Mouse (Mus musculus) lung, embryonic 14.5 days (tissue): ENCODE measurements around the gene Cenpx. TPM values are rescaled to one million over a fixed set of nuclear protein-coding genes. Genes with fewer than 3 reads are reported as not detected.

Experiments used
- ATAC-seq: fragments of 200-750 bp; cut with Nextera tagmentation; 2 replicates; pipeline ENCODE4 v1.8.0; 2017; ENCODE audit warnings: mild to moderate bottlenecking, moderate TSS enrichment, moderate library complexity; ENCODE audit not compliant: insufficient read depth
- DNase-seq: peaks from one replicate; pipeline ENCODE4 v3.0.0-alpha.2; 2015
- H3K27ac ChIP-seq: fragments of 300-500 bp; sonication (generic); 2 replicates; pipeline ENCODE4 v1.5.1; 2014; ENCODE audit warnings: low read depth, mild to moderate bottlenecking, moderate library complexity
- H3K27me3 ChIP-seq: fragments of 300-500 bp; sonication (generic); 2 replicates; pipeline ENCODE4 v1.6.1; 2014; ENCODE audit warnings: low read length, control low read depth; ENCODE audit not compliant: insufficient read depth
- H3K36me3 ChIP-seq: fragments of 300-500 bp; sonication (generic); 2 replicates; pipeline ENCODE4 v1.6.1; 2014; ENCODE audit warnings: control low read depth; ENCODE audit not compliant: insufficient read depth
- H3K4me1 ChIP-seq: fragments of 300-500 bp; sonication (generic); 2 replicates; pipeline ENCODE4 v1.6.1; 2014; ENCODE audit warnings: antibody characterized with exemption, control low read depth; ENCODE audit not compliant: insufficient read depth
- H3K4me2 ChIP-seq: fragments of 300-500 bp; sonication (generic); 2 replicates; pipeline ENCODE4 v1.6.1; 2014; ENCODE audit warnings: mild to moderate bottlenecking
- H3K4me3 ChIP-seq: fragments of 300-500 bp; sonication (generic); 2 replicates; pipeline ENCODE4 v1.5.1; 2014; ENCODE audit warnings: low read depth, low read length
- H3K9ac ChIP-seq: fragments of 300-500 bp; sonication (generic); 2 replicates; pipeline ENCODE4 v1.6.1; 2014
- H3K9me3 ChIP-seq: fragments of 300-500 bp; sonication (generic); 2 replicates; pipeline ENCODE4 v1.6.1; 2016; ENCODE audit warnings: low read depth, low read length, control low read depth
- CTCF ChIP-seq: IDR thresholded peaks from 2 replicates; pipeline ENCODE4 v1.5.1; 2016; ENCODE audit warnings: antibody characterized with exemption, low read depth
- WGBS: fragments of 180-500 bp; shearing (Covaris S2); extraction: QIAGEN DNeasy Blood & Tissue Kit; methylation state at CpG from one replicate; pipeline ENCODE4 v1.1.7; 2014; 5-methylcytosine and 5-hydroxymethylcytosine counted together
- polyA plus RNA-seq: library from polyadenylated mRNA; unstranded; fragments of >200 nt; fragmentation: Nextera tagmentation; extraction: Ambion mirVana; gene quantifications from 2 replicates; pipeline ENCODE4 v1.2.1, GENCODE M21; 2014

Gene Cenpx
- polyA plus RNA-seq, 1 experiment from 2014 or later: 173 TPM

GRCm38 (mm10) chr11:120672687-120673593 is 40.6 kb downstream of the Cenpx start, which contains the start of gene Aspscr1:
TSS of gene Aspscr1 (plus strand) at chr11:120672973.
- H3K27me3 ChIP-seq: no peaks in the 10 kb centered on the region
- ATAC-seq (peak; percentile 96), DNase-seq (peak; percentile 98)
- H3K4me2 ChIP-seq: peak within 1 kb of the TSS; percentile 98
- peaks cover 11% of the 10 kb centered on the region; the same call in 1 of the 2 replicates for H3K36me3 ChIP-seq
- 0 out of 2 replicates have a peak, but pooled peaks have one; percentile 3 for TF ChIP-seq CTCF
- H3K9ac ChIP-seq: peak within 1 kb of the TSS; percentile 72
- peak within 1 kb of the TSS; percentile 70 for H3K4me3 ChIP-seq
- peak within 1 kb of the TSS; percentile 88 for H3K27ac ChIP-seq
- under 1% methylated on average over 82 of the region's 83 CpGs for WGBS
- peaks cover 7% of the 10 kb centered on the region for H3K4me1 ChIP-seq
- H3K9me3 ChIP-seq: no peaks in the 10 kb centered on the region

- H3K36me3 ChIP-seq: no peaks in the 10 kb centered on the region
- no peaks in the 10 kb centered on the region for H3K9me3 ChIP-seq
- no peak overlapping the region for H3K4me3 ChIP-seq
- no peak for DNase-seq
- WGBS: 4% methylated on average over 3 of the region's 3 CpGs
- peaks cover 13% of the 10 kb centered on the region for H3K27me3 ChIP-seq
- ATAC-seq: no peak
- H3K4me2 ChIP-seq: no peak overlapping the region
- H3K27ac ChIP-seq: no peak overlapping the region
- no peak overlapping the region for H3K9ac ChIP-seq
- TF ChIP-seq CTCF: no peak
- H3K4me1 ChIP-seq: no peaks in the 10 kb centered on the region
Observed at GRCm38 (mm10) chr11:120666617-120667016, 46.9 kb downstream of the Cenpx start.

- H3K9me3 ChIP-seq: no peaks in the 10 kb centered on the region
- no peaks in the 10 kb centered on the region for H3K36me3 ChIP-seq
- TF ChIP-seq CTCF: no peak
- 61% methylated on average over 3 of the region's 3 CpGs for WGBS
- peaks cover 25% of the 10 kb centered on the region for H3K27me3 ChIP-seq
- no peak overlapping the region for H3K4me3 ChIP-seq
- DNase-seq: peak; percentile 73
- ATAC-seq: peak; percentile 75
- no peak overlapping the region for H3K4me2 ChIP-seq
- H3K4me1 ChIP-seq: 0 out of 2 replicates have a peak, but pooled peaks cover 2% of the 10 kb centered on the region
- no peak overlapping the region for H3K27ac ChIP-seq
- H3K9ac ChIP-seq: no peak overlapping the region
Observed at GRCm38 (mm10) chr11:120665406-120665805, 48.1 kb downstream of the Cenpx start.

DNA sequence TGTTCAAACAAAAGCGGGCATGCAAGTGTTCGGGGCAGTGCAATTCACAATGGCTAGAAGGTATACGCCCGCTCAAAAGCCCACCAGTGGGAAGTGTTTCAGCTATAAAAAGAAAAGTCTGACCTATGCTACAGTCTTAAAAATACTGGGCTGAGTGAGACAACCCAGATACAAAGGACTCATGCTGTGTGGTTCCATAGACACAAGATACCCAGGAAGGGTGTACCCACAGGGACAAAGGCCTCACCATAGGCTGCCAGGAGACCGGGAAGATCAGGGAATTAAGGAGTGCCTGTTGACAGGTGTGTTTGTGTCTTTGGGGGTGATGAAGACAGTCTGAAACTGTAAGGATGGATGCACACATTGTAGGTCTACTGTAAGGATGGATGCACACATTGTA is 49.8 kb downstream of the Cenpx start:
- DNase-seq: no peak
- Histone ChIP-seq H3K4me1 (peaks cover 7% of the 10 kb centered on the region; the same call in 1 of the 2 replicates), H3K36me3 (no peaks in the 10 kb centered on the region), H3K27ac (no peak overlapping the region), H3K9me3 (no peaks in the 10 kb centered on the region), H3K4me3 (no peak overlapping the region), H3K4me2 (no peak overlapping the region), H3K9ac (no peak overlapping the region), H3K27me3 (peaks cover 42% of the 10 kb centered on the region)
- no peak for TF ChIP-seq CTCF
- no peak for ATAC-seq
- WGBS: 84% methylated on average over 5 of the region's 5 CpGs

GRCm38 (mm10) chr11:120662759-120663158 is 50.8 kb downstream of the Cenpx start:
- H3K9ac ChIP-seq: no peak overlapping the region
- DNase-seq (no peak), ATAC-seq (no peak)
- H3K9me3 ChIP-seq: no peaks in the 10 kb centered on the region
- H3K4me2 ChIP-seq: no peak overlapping the region
- peaks cover 51% of the 10 kb centered on the region for H3K27me3 ChIP-seq
- peaks cover 7% of the 10 kb centered on the region; the same call in 1 of the 2 replicates for H3K4me1 ChIP-seq
- no peak for TF ChIP-seq CTCF
- 61% methylated on average over 6 of the region's 6 CpGs for WGBS
- H3K36me3 ChIP-seq: no peaks in the 10 kb centered on the region
- H3K4me3 ChIP-seq: no peak overlapping the region
- H3K27ac ChIP-seq: no peak overlapping the region

DNA sequence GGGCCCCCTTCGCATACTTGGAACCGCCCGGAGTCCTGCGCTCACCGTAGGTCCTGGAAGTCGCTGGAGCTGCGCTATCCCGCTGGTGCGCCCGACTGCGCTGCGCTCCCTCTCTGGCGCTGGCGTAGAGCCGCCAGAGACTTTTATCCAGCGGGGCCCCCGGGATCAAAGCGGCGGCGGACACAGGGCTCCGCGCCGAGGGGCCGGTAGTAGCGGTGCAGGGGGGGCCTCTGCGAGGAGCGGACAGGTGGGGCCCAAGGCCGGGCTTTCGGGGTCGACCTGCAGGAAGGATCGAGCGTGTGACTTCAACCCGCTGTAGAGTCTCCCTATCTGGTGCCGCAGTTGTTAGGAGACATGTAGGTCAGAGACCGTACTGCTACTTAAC is 52.5 kb downstream of the Cenpx start, which contains the start of gene Notum:
TSS of gene Notum (minus strand) at position 100 of the 385 bp plus-strand sequence.
- DNase-seq (peak; percentile 42), ATAC-seq (peak; percentile 29; the same call in 1 of the 2 replicates)
- H3K4me3 ChIP-seq: peak within 1 kb of the TSS; percentile 47
- WGBS: under 1% methylated on average over 35 of the region's 35 CpGs
- no peaks in the 10 kb centered on the region for H3K36me3 ChIP-seq
- peaks cover 58% of the 10 kb centered on the region for H3K27me3 ChIP-seq
- TF ChIP-seq CTCF: no peak
- peaks cover 7% of the 10 kb centered on the region; the same call in 1 of the 2 replicates for H3K4me1 ChIP-seq
- no peaks in the 10 kb centered on the region for H3K9me3 ChIP-seq
- peak within 1 kb of the TSS; percentile 43 for H3K9ac ChIP-seq
- H3K27ac ChIP-seq: no peak within 1 kb of the TSS
- peak within 1 kb of the TSS; percentile 72 for H3K4me2 ChIP-seq

Other genes starting within 250 kb of the Cenpx start
- 42.9 and 44.4 TPM in 2 replicates for gene Arl16, start 246.1 kb downstream of the Cenpx start, polyA plus RNA-seq
- 150 and 162 TPM in 2 replicates for gene Mrpl12, start 229.1 kb downstream of the Cenpx start, polyA plus RNA-seq
- gene Slc25a10, start 221.9 kb downstream of the Cenpx start, polyA plus RNA-seq: 68.9 and 71.3 TPM in 2 replicates
- gene Gcgr, start 183.0 kb downstream of the Cenpx start, polyA plus RNA-seq: 0.59 and 1.4 TPM in 2 replicates
- 226 and 229 TPM in 2 replicates for gene Mcrip1, start 164.0 kb downstream of the Cenpx start, polyA plus RNA-seq
- not detected in 2 replicates for gene Ppp1r27, start 162.6 kb downstream of the Cenpx start, polyA plus RNA-seq
- 872 and 897 TPM in 2 replicates for gene P4hb, start 140.5 kb downstream of the Cenpx start, polyA plus RNA-seq
- 717 and 734 TPM in 2 replicates for gene Arhgdia, start 132.1 kb downstream of the Cenpx start, polyA plus RNA-seq
- 617 and 627 TPM in 2 replicates for gene Alyref, start 115.4 kb downstream of the Cenpx start, polyA plus RNA-seq
- 229 and 237 TPM in 2 replicates for gene Anapc11, start 115.3 kb downstream of the Cenpx start, polyA plus RNA-seq
- 0.89 and 1.3 TPM in 2 replicates for gene Npb, start 105.3 kb downstream of the Cenpx start, polyA plus RNA-seq
- 95.3 and 99.5 TPM in 2 replicates for gene Pcyt2, start 95.8 kb downstream of the Cenpx start, polyA plus RNA-seq
- gene Sirt7, start 88.5 kb downstream of the Cenpx start, polyA plus RNA-seq: 26.1 and 33.1 TPM in 2 replicates
- gene Mafg, start 80.1 kb downstream of the Cenpx start, polyA plus RNA-seq: 25.3 and 28.6 TPM in 2 replicates
- 29.0 and 29.8 TPM in 2 replicates for gene Pycr1, start 70.0 kb downstream of the Cenpx start, polyA plus RNA-seq
- 1.1 TPM in 1 of 2 replicates, not detected in the other for gene Myadml2, start 65.6 kb downstream of the Cenpx start, polyA plus RNA-seq
- 3.9 and 5.3 TPM in 2 replicates for gene Notum, start 52.6 kb downstream of the Cenpx start, polyA plus RNA-seq
- gene Aspscr1, start 40.8 kb downstream of the Cenpx start, polyA plus RNA-seq: 124 and 130 TPM in 2 replicates
- 44.1 and 46.1 TPM in 2 replicates for gene Lrrc45, start 187 bp upstream of the Cenpx start, polyA plus RNA-seq
- gene Rac3, start 7.7 kb upstream of the Cenpx start, polyA plus RNA-seq: 10.3 and 10.7 TPM in 2 replicates
- gene Dcxr, start 13.5 kb upstream of the Cenpx start, polyA plus RNA-seq: 27.2 and 29.7 TPM in 2 replicates
- 14.7 and 19.6 TPM in 2 replicates for gene Cbr2, start 18.4 kb upstream of the Cenpx start, polyA plus RNA-seq
- 5.3 and 7.3 TPM in 2 replicates for gene Hmga1b, start 49.1 kb upstream of the Cenpx start, polyA plus RNA-seq
- 33.0 and 34.0 TPM in 2 replicates for gene Rfng, start 70.5 kb upstream of the Cenpx start, polyA plus RNA-seq
- 240 and 257 TPM in 2 replicates for gene Gps1, start 70.5 kb upstream of the Cenpx start, polyA plus RNA-seq
- 77.2 and 87.4 TPM in 2 replicates for gene Dus1l, start 82.7 kb upstream of the Cenpx start, polyA plus RNA-seq
- gene Fasn, start 110.8 kb upstream of the Cenpx start, polyA plus RNA-seq: 83.3 and 95.5 TPM in 2 replicates
- gene Ccdc57, start 219.1 kb upstream of the Cenpx start, polyA plus RNA-seq: 6.3 and 7.2 TPM in 2 replicates
- 37.7 and 39.3 TPM in 2 replicates for gene Slc16a3, start 234.7 kb upstream of the Cenpx start, polyA plus RNA-seq